ENCODE assay signal across 10 mouse cellular contexts in genomic region chr16:3956369-3956768, GRCm38 (mm10). TPM values are rescaled to one million over a fixed set of nuclear protein-coding genes. Genes with fewer than 3 reads are reported as not detected.
DNase-seq lines count a peak whose midpoint lies in the region; ATAC-seq lines count a peak whose summit lies in the region.
"Had no signal": no experiment of that assay in that cellular context is flagged by ENCODE, and none has a peak within 500 bp of the region (broad histone marks: within the 10 kb centered on the region; RNA-seq: fewer than 3 reads in every experiment).

No protein-coding gene starts in this region.

- no peaks in the 10 kb centered on the region for H3K9me3 ChIP-seq in heart, embryonic 12.5 days (replicated peaks)
- no peaks in the 10 kb centered on the region for H3K9me3 ChIP-seq in forebrain, embryonic 15.5 days
- H3K9me3 ChIP-seq: forebrain, embryonic 10.5 days had no signal

- no peak for ATAC-seq in heart, embryonic 12.5 days (ENCODE audit: insufficient number of reproducible peaks, low FRiP score)
- no peak for ATAC-seq in forebrain, embryonic 15.5 days (replicated peaks)

- DNase-seq in heart, adult 11 months = peak; percentile 95
- DNase-seq in 3T3-L1 (ENCODE audit: low read depth, low spot score) = peak; percentile 97
- peak; percentile 83 for DNase-seq in brain, adult 2 months (ENCODE audit: low read depth, low spot score)
- peak; percentile 84 for DNase-seq in gonadal fat pad, adult 2 months (ENCODE audit: low read depth)
- no peak for DNase-seq in embryo, embryonic 10.5 days (ENCODE audit: low spot score)
- no peak for DNase-seq in right cerebral cortex, postnatal 10 days (ENCODE audit: low spot score in 2 of 2)
- DNase-seq: lung, embryonic 14.5 days had no signal

- H3K9ac ChIP-seq in heart, embryonic 12.5 days = no peak overlapping the region
- H3K9ac ChIP-seq in forebrain, embryonic 15.5 days (replicated peaks) = no peak overlapping the region
- H3K9ac ChIP-seq: lung, embryonic 14.5 days had no signal

- H3K27ac ChIP-seq in heart, embryonic 12.5 days (ENCODE audit: poor library complexity, severe bottlenecking) = no peak overlapping the region
- H3K27ac ChIP-seq in forebrain, embryonic 15.5 days (replicated peaks) = no peak overlapping the region
- H3K27ac ChIP-seq: forebrain, embryonic 10.5 days had no signal

- no peaks in the 10 kb centered on the region for H3K36me3 ChIP-seq in heart, embryonic 12.5 days
- H3K36me3 ChIP-seq in forebrain, embryonic 15.5 days = no peaks in the 10 kb centered on the region
- H3K36me3 ChIP-seq: forebrain, embryonic 10.5 days had no signal

- no peak overlapping the region for H3K4me2 ChIP-seq in heart, embryonic 12.5 days
- H3K4me2 ChIP-seq in forebrain, embryonic 15.5 days (replicated peaks) = no peak overlapping the region
- H3K4me2 ChIP-seq: lung, embryonic 14.5 days had no signal

- 80% methylated on average over 6 of the region's 6 CpGs for WGBS in heart, embryonic 12.5 days
- 84% methylated on average over 6 of the region's 6 CpGs for WGBS in forebrain, embryonic 15.5 days

- no peak overlapping the region for H3K4me3 ChIP-seq in heart, embryonic 12.5 days
- no peak overlapping the region for H3K4me3 ChIP-seq in forebrain, embryonic 15.5 days
- H3K4me3 ChIP-seq: forebrain, embryonic 10.5 days had no signal

- 0 out of 2 replicates have a peak, but pooled peaks cover 5% of the 10 kb centered on the region for H3K4me1 ChIP-seq in heart, embryonic 12.5 days (replicated peaks)
- no peaks in the 10 kb centered on the region for H3K4me1 ChIP-seq in forebrain, embryonic 15.5 days
- H3K4me1 ChIP-seq: forebrain, embryonic 10.5 days had no signal

- no peaks in the 10 kb centered on the region for H3K27me3 ChIP-seq in heart, embryonic 12.5 days (replicated peaks)
- no peaks in the 10 kb centered on the region for H3K27me3 ChIP-seq in forebrain, embryonic 15.5 days

RNA-seq across cellular contexts. Expression of gene Nlrc3, which starts 20.1 kb away (rescaled TPM):
- 1.6 TPM in 2 replicates for polyA plus RNA-seq in heart, embryonic 12.5 days (2016; fragmentation: Nextera tagmentation; extraction: Ambion mirVana)
- polyA plus RNA-seq in gonadal fat pad, adult 2 months (2012; rRNA removed) = 0.86 and 1.6 TPM in 2 replicates
- 0.84 and 1.1 TPM in 2 replicates for polyA plus RNA-seq in forebrain, embryonic 15.5 days (2015; fragmentation: Nextera tagmentation; extraction: Ambion mirVana)

RNA-seq across cellular contexts. Expression of gene Slx4, which starts 47.2 kb away (rescaled TPM):
- polyA plus RNA-seq in heart, embryonic 12.5 days (2016; fragmentation: Nextera tagmentation; extraction: Ambion mirVana) = 14.8 and 18.2 TPM in 2 replicates
- 17.5 and 18.2 TPM in 2 replicates for polyA plus RNA-seq in gonadal fat pad, adult 2 months (2012; rRNA removed)
- polyA plus RNA-seq in forebrain, embryonic 15.5 days (2015; fragmentation: Nextera tagmentation; extraction: Ambion mirVana) = 21.9 and 23.0 TPM in 2 replicates

RNA-seq across cellular contexts. Expression of gene Cluap1, which starts 47.8 kb away (rescaled TPM):
- 13.5 and 16.6 TPM in 2 replicates for polyA plus RNA-seq in heart, embryonic 12.5 days (2016; fragmentation: Nextera tagmentation; extraction: Ambion mirVana)
- 5.4 and 6.8 TPM in 2 replicates for polyA plus RNA-seq in gonadal fat pad, adult 2 months (2012; rRNA removed)
- 40.1 and 42.1 TPM in 2 replicates for polyA plus RNA-seq in forebrain, embryonic 15.5 days (2015; fragmentation: Nextera tagmentation; extraction: Ambion mirVana)

RNA-seq across cellular contexts. Expression of gene 1700037C18Rik, which starts 47.9 kb away (rescaled TPM):
- 6.5 and 7.9 TPM in 2 replicates for polyA plus RNA-seq in heart, embryonic 12.5 days (2016; fragmentation: Nextera tagmentation; extraction: Ambion mirVana)
- polyA plus RNA-seq in gonadal fat pad, adult 2 months (2012; rRNA removed) = 13.5 and 16.2 TPM in 2 replicates
- polyA plus RNA-seq in forebrain, embryonic 15.5 days (2015; fragmentation: Nextera tagmentation; extraction: Ambion mirVana) = 12.9 and 14.9 TPM in 2 replicates

Comparison
In these comparisons a context has a peak if more than half of its experiments do, and no peak if none do; other contexts are left out.
1. DNase-seq: peak in heart, adult 11 months (single experiment), 3T3-L1 (single experiment), brain, adult 2 months (single experiment) and gonadal fat pad, adult 2 months (single experiment); none in embryo, embryonic 10.5 days (single experiment) and right cerebral cortex, postnatal 10 days (0 of 2).